Mouse (Mus musculus) cortical plate, adult 2 months (tissue): ENCODE measurements around the gene Pitpnm1.

Source experiments
- CTCF ChIP-seq: fragments of 200-500 bp; IDR thresholded peaks from 2 replicates; pipeline ENCODE4 v1.5.1; 2011; ENCODE audit warnings: mild to moderate bottlenecking, control low read depth, low read length; ENCODE audit not compliant: insufficient read depth; ENCODE audit errors: extremely low read depth
- POLR2A ChIP-seq: fragments of 200-500 bp; IDR thresholded peaks from 2 replicates; pipeline ENCODE4 v1.6.1; 2011; ENCODE audit warnings: mild to moderate bottlenecking, low read length, control low read depth; ENCODE audit not compliant: insufficient read depth; ENCODE audit errors: extremely low read depth

DNA sequence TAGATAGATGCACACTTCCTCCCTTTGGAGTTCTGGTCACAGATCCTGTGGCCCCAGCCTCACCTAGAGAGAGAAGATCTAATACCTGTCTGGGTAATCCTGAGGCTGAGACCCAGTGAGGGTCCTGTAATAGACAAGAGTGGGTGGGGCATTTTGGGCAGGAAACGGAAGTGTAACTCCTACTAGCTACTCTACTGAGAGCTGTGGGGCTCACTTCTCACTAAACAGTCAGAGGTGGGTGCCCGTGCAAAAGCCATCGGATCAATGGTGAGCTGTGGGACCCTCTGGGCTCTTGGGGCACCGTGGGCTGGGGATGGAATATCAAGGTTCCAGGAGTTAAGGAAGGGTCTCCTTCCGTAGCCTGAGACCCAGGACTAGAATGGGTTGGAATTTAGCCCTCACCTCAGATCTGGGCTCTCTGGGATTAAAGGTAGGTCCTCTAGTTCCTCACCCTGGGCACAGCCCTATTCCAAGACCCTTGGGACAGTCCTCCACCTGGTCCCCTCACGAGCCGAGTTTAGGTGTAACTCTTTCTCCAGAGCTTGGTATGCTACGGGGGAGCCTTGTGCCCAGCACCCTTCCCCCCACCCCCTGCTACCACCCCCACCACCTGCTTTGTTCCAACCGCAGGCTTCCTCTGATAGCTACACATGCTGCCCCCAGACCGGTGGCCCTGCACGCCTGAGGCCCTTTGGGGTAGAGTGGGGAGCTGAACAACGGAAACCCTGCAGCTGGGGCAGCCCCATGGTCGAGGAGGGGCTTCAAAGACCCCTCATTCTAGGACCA, 54.8 kb downstream of the Pitpnm1 start:
- TF ChIP-seq CTCF (no peak), POLR2A (no peak)
